Mouse (Mus musculus) ES-E14 (cell line): ENCODE data around the gene Slc22a18.

Experiments
- CHD2 ChIP-seq: IDR thresholded peaks from 2 replicates; pipeline ENCODE4 v1.6.1; 2014; ENCODE audit warnings: mild to moderate bottlenecking, low read depth, low read length, inconsistent platforms
- ZC3H11A ChIP-seq: IDR thresholded peaks from 2 replicates; pipeline ENCODE4 v1.6.1; 2012; ENCODE audit warnings: low read depth, mild to moderate bottlenecking, inconsistent platforms, low read length, borderline replicate concordance

GRCm38 (mm10) chr7:143482541-143482940 is 9.0 kb downstream of the Slc22a18 start:
- no peak for TF ChIP-seq ZC3H11A
- no peak for TF ChIP-seq CHD2
